Mouse (Mus musculus): ENCODE measurements around the gene Ifi27l2b. TPM values are rescaled to one million over a fixed set of nuclear protein-coding genes. Genes with fewer than 3 reads are reported as not detected.
A peak's percentile ranks its signal among the peaks of the same experiment; 100 is the strongest.

The Ifi27l2b gene
- polyA plus RNA-seq, 1 experiment from 2014 or later: not detected

DNA sequence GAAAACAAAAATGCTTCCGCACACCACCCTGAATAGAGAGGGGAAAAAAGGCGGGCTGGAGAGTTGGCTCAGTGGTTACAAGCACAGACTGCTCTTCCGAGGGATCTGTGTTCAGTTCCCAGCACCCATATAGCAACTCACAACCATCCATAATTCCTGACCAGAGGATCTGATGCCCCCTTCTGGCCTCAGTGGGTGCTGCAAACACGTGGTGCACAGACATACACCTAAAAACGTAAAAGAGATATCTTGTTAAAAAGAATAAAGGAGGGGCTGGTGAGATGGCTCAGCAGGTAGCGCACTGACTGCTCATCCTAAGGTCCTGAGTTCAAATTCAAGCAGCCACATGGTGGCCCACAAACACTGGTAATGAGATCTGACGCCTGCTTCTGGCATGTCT is 30.3 kb downstream of the Ifi27l2b start:
- 90% methylated on average over 7 of the region's 7 CpGs for WGBS
- no peak overlapping the region for H3K9ac ChIP-seq (ENCODE audit: low read length)
- ATAC-seq (replicated peaks; ENCODE audit: low FRiP score) (no peak), DNase-seq (ENCODE audit: low spot score) (no peak)
- H3K4me1 ChIP-seq (replicated peaks; ENCODE audit: control insufficient read depth, insufficient read depth, low read length): 0 out of 2 replicates have a peak, but pooled peaks cover 2% of the 10 kb centered on the region
- H3K4me2 ChIP-seq (ENCODE audit: low read depth, low read length, severe bottlenecking): no peak overlapping the region
- no peak overlapping the region for H3K4me3 ChIP-seq (ENCODE audit: low read depth, low read length)
- no peaks in the 10 kb centered on the region for H3K27me3 ChIP-seq (ENCODE audit: control insufficient read depth, insufficient read depth, low read length)
- H3K9me3 ChIP-seq (ENCODE audit: control insufficient read depth, low read length): no peaks in the 10 kb centered on the region
- no peak overlapping the region for H3K27ac ChIP-seq (ENCODE audit: low read depth, low read length)
- H3K36me3 ChIP-seq (ENCODE audit: control insufficient read depth, insufficient read depth, low read length): no peaks in the 10 kb centered on the region; the same call in 1 of the 2 replicates

GRCm38 (mm10) chr12:103425729-103426470 is 31.1 kb downstream of the Ifi27l2b start, which contains the start of gene Ddx24:
Gene Ddx24, minus strand, starts transcription at chr12:103425830.
- no peaks in the 10 kb centered on the region for H3K27me3 ChIP-seq (ENCODE audit: control insufficient read depth, insufficient read depth, low read length)
- H3K4me2 ChIP-seq (ENCODE audit: low read depth, low read length, severe bottlenecking): peak within 1 kb of the TSS; percentile 57
- peak; percentile 98 for DNase-seq (ENCODE audit: low spot score)
- H3K27ac ChIP-seq (ENCODE audit: low read depth, low read length): no peak within 1 kb of the TSS
- WGBS: 2% methylated on average over 33 of the region's 33 CpGs
- H3K9me3 ChIP-seq (ENCODE audit: control insufficient read depth, low read length): no peaks in the 10 kb centered on the region
- H3K36me3 ChIP-seq (ENCODE audit: control insufficient read depth, insufficient read depth, low read length): no peaks in the 10 kb centered on the region; the same call in 1 of the 2 replicates
- ATAC-seq (replicated peaks; ENCODE audit: low FRiP score): peak; percentile 100
- 0 out of 2 replicates have a peak, but pooled peaks cover 2% of the 10 kb centered on the region for H3K4me1 ChIP-seq (replicated peaks; ENCODE audit: control insufficient read depth, insufficient read depth, low read length)
- peak within 1 kb of the TSS; percentile 89 for H3K4me3 ChIP-seq (ENCODE audit: low read depth, low read length)
- H3K9ac ChIP-seq (ENCODE audit: low read length): peak within 1 kb of the TSS; percentile 78

- DNase-seq (ENCODE audit: low spot score) (no peak), ATAC-seq (replicated peaks; ENCODE audit: low FRiP score) (no peak; the same call in 1 of the 2 replicates)
- 10% methylated on average over 33 of the region's 33 CpGs for WGBS
- Histone ChIP-seq H3K4me2 (ENCODE audit: low read depth, low read length, severe bottlenecking) (peak overlapping the region; percentile 57), H3K27ac (ENCODE audit: low read depth, low read length) (no peak overlapping the region), H3K4me1 (replicated peaks; ENCODE audit: control insufficient read depth, insufficient read depth, low read length) (0 out of 2 replicates have a peak, but pooled peaks cover 2% of the 10 kb centered on the region), H3K4me3 (ENCODE audit: low read depth, low read length) (peak overlapping the region; percentile 89), H3K27me3 (ENCODE audit: control insufficient read depth, insufficient read depth, low read length) (no peaks in the 10 kb centered on the region), H3K9ac (ENCODE audit: low read length) (peak overlapping the region; percentile 78), H3K9me3 (ENCODE audit: control insufficient read depth, low read length) (no peaks in the 10 kb centered on the region), H3K36me3 (ENCODE audit: control insufficient read depth, insufficient read depth, low read length) (no peaks in the 10 kb centered on the region; the same call in 1 of the 2 replicates)
Observed at GRCm38 (mm10) chr12:103425016-103425728, 31.9 kb downstream of the Ifi27l2b start.

- WGBS: 91% methylated on average over 10 of the region's 10 CpGs
- H3K27ac ChIP-seq (ENCODE audit: low read depth, low read length): no peak overlapping the region
- no peak for ATAC-seq (replicated peaks; ENCODE audit: low FRiP score)
- H3K4me1 ChIP-seq (replicated peaks; ENCODE audit: control insufficient read depth, insufficient read depth, low read length): no peaks in the 10 kb centered on the region
- no peak overlapping the region for H3K9ac ChIP-seq (ENCODE audit: low read length)
- H3K4me3 ChIP-seq (ENCODE audit: low read depth, low read length): no peak overlapping the region
- no peak for DNase-seq (ENCODE audit: low spot score)
- no peak overlapping the region for H3K4me2 ChIP-seq (ENCODE audit: low read depth, low read length, severe bottlenecking)
- peaks cover 8% of the 10 kb centered on the region; the same call in 1 of the 2 replicates for H3K36me3 ChIP-seq (ENCODE audit: control insufficient read depth, insufficient read depth, low read length)
- no peaks in the 10 kb centered on the region for H3K9me3 ChIP-seq (ENCODE audit: control insufficient read depth, low read length)
- no peaks in the 10 kb centered on the region for H3K27me3 ChIP-seq (ENCODE audit: control insufficient read depth, insufficient read depth, low read length)
Observed at GRCm38 (mm10) chr12:103408144-103408543, 48.9 kb downstream of the Ifi27l2b start.

DNA sequence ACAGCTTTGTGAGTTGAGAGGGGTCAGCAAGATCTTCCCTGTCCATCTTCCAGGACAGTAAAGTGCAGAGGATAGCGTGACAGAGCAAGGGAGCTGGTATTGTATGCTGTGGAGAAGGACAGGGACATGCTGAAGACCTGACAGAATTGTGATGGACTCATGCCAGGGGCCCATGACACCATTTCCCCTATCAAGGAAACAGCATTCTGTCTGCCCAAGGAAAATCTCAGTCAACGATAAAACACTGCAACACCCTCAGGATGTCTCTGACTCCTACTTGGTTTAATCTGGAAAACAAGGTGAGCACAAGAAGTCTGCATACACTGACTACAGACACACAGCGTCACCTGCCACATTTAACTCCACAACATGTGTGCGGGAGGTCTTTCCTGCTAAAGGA is 49.3 kb downstream of the Ifi27l2b start, which contains the start of gene 9330161L09Rik:
9330161L09Rik (minus strand) TSS at position 101 of the 400 bp plus-strand sequence.
- no peaks in the 10 kb centered on the region for H3K4me1 ChIP-seq (replicated peaks; ENCODE audit: control insufficient read depth, insufficient read depth, low read length)
- WGBS: 90% methylated on average over 4 of the region's 4 CpGs
- H3K4me3 ChIP-seq (ENCODE audit: low read depth, low read length): no peak within 1 kb of the TSS
- H3K27me3 ChIP-seq (ENCODE audit: control insufficient read depth, insufficient read depth, low read length): no peaks in the 10 kb centered on the region
- no peak within 1 kb of the TSS for H3K27ac ChIP-seq (ENCODE audit: low read depth, low read length)
- no peak within 1 kb of the TSS for H3K4me2 ChIP-seq (ENCODE audit: low read depth, low read length, severe bottlenecking)
- H3K9ac ChIP-seq (ENCODE audit: low read length): no peak within 1 kb of the TSS
- ATAC-seq (replicated peaks; ENCODE audit: low FRiP score): no peak
- H3K36me3 ChIP-seq (ENCODE audit: control insufficient read depth, insufficient read depth, low read length): peaks cover 8% of the 10 kb centered on the region; the same call in 1 of the 2 replicates
- peak; percentile 36 for DNase-seq (ENCODE audit: low spot score)
- no peaks in the 10 kb centered on the region for H3K9me3 ChIP-seq (ENCODE audit: control insufficient read depth, low read length)

- Histone ChIP-seq H3K4me3 (ENCODE audit: low read depth, low read length) (no peak overlapping the region), H3K9me3 (ENCODE audit: control insufficient read depth, low read length) (no peaks in the 10 kb centered on the region), H3K9ac (ENCODE audit: low read length) (no peak overlapping the region), H3K27ac (ENCODE audit: low read depth, low read length) (no peak overlapping the region), H3K4me2 (ENCODE audit: low read depth, low read length, severe bottlenecking) (no peak overlapping the region), H3K27me3 (ENCODE audit: control insufficient read depth, insufficient read depth, low read length) (no peaks in the 10 kb centered on the region), H3K4me1 (replicated peaks; ENCODE audit: control insufficient read depth, insufficient read depth, low read length) (no peaks in the 10 kb centered on the region), H3K36me3 (ENCODE audit: control insufficient read depth, insufficient read depth, low read length) (peaks cover 6% of the 10 kb centered on the region; the same call in 1 of the 2 replicates)
- ATAC-seq (replicated peaks; ENCODE audit: low FRiP score) (no peak), DNase-seq (ENCODE audit: low spot score) (peak; percentile 27)
- WGBS: 91% methylated on average over 18 of the region's 18 CpGs
Observed at GRCm38 (mm10) chr12:103404131-103404530, 52.9 kb downstream of the Ifi27l2b start.

Other genes starting within 250 kb of the Ifi27l2b start
- 0.31 and 0.95 TPM in 2 replicates for gene Prima1, start 215.1 kb downstream of the Ifi27l2b start, polyA plus RNA-seq (2014; fragmentation: Nextera tagmentation; extraction: Ambion mirVana)
- gene Fam181a, start 146.2 kb downstream of the Ifi27l2b start, polyA plus RNA-seq (2014; fragmentation: Nextera tagmentation; extraction: Ambion mirVana): 27.3 and 28.5 TPM in 2 replicates
- gene Asb2, start 101.2 kb downstream of the Ifi27l2b start, polyA plus RNA-seq (2014; fragmentation: Nextera tagmentation; extraction: Ambion mirVana): 0.35 and 0.40 TPM in 2 replicates
- gene Otub2, start 68.5 kb downstream of the Ifi27l2b start, polyA plus RNA-seq (2014; fragmentation: Nextera tagmentation; extraction: Ambion mirVana): 12.7 and 15.0 TPM in 2 replicates
- gene 9330161L09Rik, start 49.4 kb downstream of the Ifi27l2b start, polyA plus RNA-seq (2014; fragmentation: Nextera tagmentation; extraction: Ambion mirVana): 1.1 and 1.2 TPM in 2 replicates
- 109 and 113 TPM in 2 replicates for gene Ddx24, start 31.4 kb downstream of the Ifi27l2b start, polyA plus RNA-seq (2014; fragmentation: Nextera tagmentation; extraction: Ambion mirVana)
- gene Ifi27, start 23.0 kb downstream of the Ifi27l2b start, polyA plus RNA-seq (2014; fragmentation: Nextera tagmentation; extraction: Ambion mirVana): 2.5 and 3.1 TPM in 2 replicates
- gene Ifi27l2a, start 13.5 kb downstream of the Ifi27l2b start, polyA plus RNA-seq (2014; fragmentation: Nextera tagmentation; extraction: Ambion mirVana): 0.79 and 1.1 TPM in 2 replicates
- 4.0 TPM in 2 replicates for gene Ppp4r4, start 75.1 kb upstream of the Ifi27l2b start, polyA plus RNA-seq (2014; fragmentation: Nextera tagmentation; extraction: Ambion mirVana)
- gene Serpina10, start 174.2 kb upstream of the Ifi27l2b start, polyA plus RNA-seq (2014; fragmentation: Nextera tagmentation; extraction: Ambion mirVana): not detected in 2 replicates
- not detected in 2 replicates for gene Serpina6, start 200.0 kb upstream of the Ifi27l2b start, polyA plus RNA-seq (2014; fragmentation: Nextera tagmentation; extraction: Ambion mirVana)
- gene Serpina16, start 218.9 kb upstream of the Ifi27l2b start, polyA plus RNA-seq (2014; fragmentation: Nextera tagmentation; extraction: Ambion mirVana): not detected in 2 replicates
- not detected in 2 replicates for gene Serpina1f, start 238.3 kb upstream of the Ifi27l2b start, polyA plus RNA-seq (2014; fragmentation: Nextera tagmentation; extraction: Ambion mirVana)

Data from forebrain, embryonic 11.5 days (tissue).